Mouse (Mus musculus) megakaryocyte-erythroid progenitor cell, adult 5 weeks (primary cell): ENCODE results near the gene Ccdc32. TPM values are rescaled to one million over a fixed set of nuclear protein-coding genes. Genes with fewer than 3 reads are reported as not detected.

Experiments
- polyA plus RNA-seq: library from polyadenylated mRNA; stranded (reverse); fragments of >175 nt; gene quantifications from 2 replicates; pipeline ENCODE4 v1.2.3, GENCODE M21; 2012

Ccdc32 gene
- 7.3 and 7.7 TPM in 2 replicates for polyA plus RNA-seq

GRCm38 (mm10) chr2:119028941-119029551 lies at the start of gene Ccdc32:
Ccdc32 (minus strand) TSS chr2:119029393.

DNA sequence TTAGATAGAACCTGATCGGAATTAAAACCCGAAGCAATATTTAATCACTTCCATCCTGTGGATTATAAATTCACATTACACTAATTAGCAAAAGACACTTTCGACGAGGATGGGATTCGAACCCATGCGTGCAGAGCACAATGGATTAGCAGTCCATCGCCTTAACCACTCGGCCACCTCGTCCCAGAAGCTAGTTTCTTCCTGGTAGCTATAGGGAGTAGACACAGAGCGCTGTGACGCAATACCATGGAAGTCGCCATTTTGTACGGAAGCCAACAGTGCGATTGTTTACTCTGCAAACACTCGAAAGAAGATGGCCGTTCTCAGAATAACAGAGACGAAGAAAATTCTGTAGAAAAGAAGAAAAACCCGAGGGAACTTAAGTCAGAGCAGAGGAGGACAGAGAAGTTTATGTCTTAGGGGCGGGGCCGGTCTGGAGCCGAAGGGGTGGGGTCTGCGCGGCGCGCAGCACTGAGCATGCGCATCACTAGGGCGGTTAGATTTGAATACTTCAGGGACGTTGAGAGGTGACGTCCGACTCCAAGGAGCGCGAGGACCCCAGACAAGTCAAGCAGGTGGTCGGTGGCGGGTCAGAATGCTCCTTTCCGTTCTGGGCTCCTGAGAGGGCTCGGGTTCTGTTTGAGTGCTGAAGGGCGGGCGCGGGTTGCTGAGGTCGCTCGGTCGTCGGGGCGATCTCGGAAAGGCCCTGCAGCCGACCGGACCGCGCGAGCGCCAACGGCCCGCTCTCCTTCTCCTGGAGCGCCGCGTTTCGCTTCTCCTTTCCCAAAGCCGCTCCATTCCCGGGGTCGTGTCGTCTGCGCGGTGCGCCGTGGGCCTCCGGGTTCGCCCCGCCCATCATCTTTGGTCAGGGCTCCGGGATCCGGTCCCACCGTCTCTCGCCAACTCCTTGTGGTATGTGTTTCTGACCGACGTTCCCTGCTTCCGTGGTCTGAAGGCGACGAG lies 17.7 kb upstream of the Ccdc32 start, which contains the start of gene Knl1:
Gene Knl1 (plus strand): TSS at position 471 of the 963 bp plus-strand sequence.

DNA sequence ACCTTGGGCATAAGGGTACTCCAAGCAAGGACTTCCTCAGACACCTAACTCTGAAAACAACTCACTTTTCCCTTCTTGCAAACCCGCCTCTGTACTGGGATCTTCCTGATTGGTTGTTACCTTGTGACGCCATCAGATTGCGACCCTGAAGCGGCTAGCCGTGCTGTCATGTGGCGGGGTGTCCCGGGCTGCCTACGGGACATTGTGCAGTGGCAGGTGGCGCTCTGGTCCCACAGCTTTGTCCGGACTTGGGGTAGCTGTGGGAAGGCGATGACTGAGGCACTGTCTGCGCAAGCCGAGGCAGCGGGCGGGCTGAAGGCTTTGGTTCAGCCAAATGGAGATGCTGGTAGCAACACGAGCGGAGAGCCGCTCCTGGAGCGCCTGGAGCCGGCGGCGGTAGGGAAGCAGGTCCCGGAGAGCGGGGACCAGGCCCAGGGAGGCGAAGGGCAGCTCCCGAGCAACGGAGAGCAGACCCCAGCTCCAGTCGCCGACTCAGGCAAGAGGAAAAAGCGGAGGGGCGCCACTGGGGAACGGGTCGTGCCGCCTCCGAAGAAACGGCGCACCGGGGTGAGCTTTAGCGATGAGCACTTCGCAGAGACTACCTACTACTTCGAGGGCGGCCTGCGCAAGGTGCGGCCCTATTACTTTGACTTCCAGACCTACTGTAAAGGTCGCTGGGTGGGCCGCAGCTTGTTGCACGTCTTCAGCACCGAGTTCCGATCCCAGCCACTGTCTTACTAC lies 5.6 kb upstream of the Ccdc32 start, which contains the start of gene Rpusd2:
Gene Rpusd2 (plus strand): TSS at position 135 of the 741 bp plus-strand sequence.

Other genes with a start within 250 kb of the Ccdc32 start
- 0.04 and 0.06 TPM in 2 replicates for gene Disp2, start 249.7 kb downstream of the Ccdc32 start, polyA plus RNA-seq
- gene Knstrn, start 215.4 kb downstream of the Ccdc32 start, polyA plus RNA-seq = 96.3 and 140 TPM in 2 replicates
- 24.7 and 27.6 TPM in 2 replicates for gene Ivd, start 167.4 kb downstream of the Ccdc32 start, polyA plus RNA-seq
- gene Bahd1, start 129.0 kb downstream of the Ccdc32 start, polyA plus RNA-seq = 35.3 and 39.5 TPM in 2 replicates
- gene Chst14, start 102.9 kb downstream of the Ccdc32 start, polyA plus RNA-seq = 6.7 and 12.2 TPM in 2 replicates
- 3.0 and 3.4 TPM in 2 replicates for gene Rpusd2, start 5.4 kb upstream of the Ccdc32 start, polyA plus RNA-seq
- gene Knl1, start 17.7 kb upstream of the Ccdc32 start, polyA plus RNA-seq = 1.8 and 3.0 TPM in 2 replicates
- gene Rad51, start 83.4 kb upstream of the Ccdc32 start, polyA plus RNA-seq = 62.4 and 71.8 TPM in 2 replicates
- gene Rmdn3, start 127.6 kb upstream of the Ccdc32 start, polyA plus RNA-seq = 19.1 and 34.0 TPM in 2 replicates
- 2.9 and 4.2 TPM in 2 replicates for gene Gchfr, start 138.4 kb upstream of the Ccdc32 start, polyA plus RNA-seq
- gene Gm14137, start 145.1 kb upstream of the Ccdc32 start, polyA plus RNA-seq = 0.19 and 0.37 TPM in 2 replicates
- 73.7 and 74.2 TPM in 2 replicates for gene Zfyve19, start 179.2 kb upstream of the Ccdc32 start, polyA plus RNA-seq
- gene Dnajc17, start 179.4 kb upstream of the Ccdc32 start, polyA plus RNA-seq = 31.7 and 37.9 TPM in 2 replicates
- gene Ppp1r14d, start 200.5 kb upstream of the Ccdc32 start, polyA plus RNA-seq = not detected in 2 replicates
- 0.15 and 0.16 TPM in 2 replicates for gene Spint1, start 208.0 kb upstream of the Ccdc32 start, polyA plus RNA-seq
- gene Rhov, start 241.9 kb upstream of the Ccdc32 start, polyA plus RNA-seq = 1.7 and 1.9 TPM in 2 replicates